Mouse (Mus musculus) lung, postnatal 10 days (tissue): ENCODE data around the gene Gm3336.

Experiments used
- DNase-seq: peaks from one replicate; pipeline ENCODE4 v3.0.0; 2021

Gm3336 gene

DNA sequence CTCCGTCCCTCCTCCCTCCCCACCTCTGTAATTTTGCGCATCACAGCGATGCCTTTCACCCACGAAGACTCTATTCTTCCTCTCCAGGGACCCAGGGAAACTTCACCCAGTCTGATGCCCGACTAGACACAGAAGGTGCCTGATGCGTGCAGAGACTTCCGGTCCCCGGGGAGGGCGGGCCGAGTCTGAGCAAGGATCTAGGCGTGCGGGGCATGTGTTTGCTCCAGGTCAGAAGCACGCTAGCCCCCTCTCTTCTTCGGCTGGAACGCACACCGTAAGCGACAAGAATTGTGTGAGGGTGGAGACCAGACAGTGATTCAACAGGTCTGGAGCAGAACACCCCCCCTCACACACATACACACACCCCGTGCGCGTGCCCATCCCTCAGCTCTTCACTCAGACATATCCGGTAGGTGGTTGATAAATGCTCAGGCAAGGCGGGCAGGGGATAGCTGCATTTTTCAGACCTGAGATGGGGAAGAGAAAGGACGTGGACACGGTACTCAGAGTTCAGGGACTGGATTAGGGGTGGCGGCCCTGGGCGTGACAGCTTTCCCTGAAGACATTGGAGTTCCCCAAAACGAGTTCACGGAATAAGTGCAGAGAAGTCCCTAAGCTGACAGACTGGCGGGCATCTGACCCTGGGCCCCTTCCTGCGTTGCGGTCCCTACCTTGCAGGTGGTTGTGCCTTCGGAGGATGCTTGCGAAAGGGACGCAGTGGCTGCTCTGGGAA lies 47.7 kb downstream of the Gm3336 start:
- DNase-seq, result peak; percentile 67

DNA sequence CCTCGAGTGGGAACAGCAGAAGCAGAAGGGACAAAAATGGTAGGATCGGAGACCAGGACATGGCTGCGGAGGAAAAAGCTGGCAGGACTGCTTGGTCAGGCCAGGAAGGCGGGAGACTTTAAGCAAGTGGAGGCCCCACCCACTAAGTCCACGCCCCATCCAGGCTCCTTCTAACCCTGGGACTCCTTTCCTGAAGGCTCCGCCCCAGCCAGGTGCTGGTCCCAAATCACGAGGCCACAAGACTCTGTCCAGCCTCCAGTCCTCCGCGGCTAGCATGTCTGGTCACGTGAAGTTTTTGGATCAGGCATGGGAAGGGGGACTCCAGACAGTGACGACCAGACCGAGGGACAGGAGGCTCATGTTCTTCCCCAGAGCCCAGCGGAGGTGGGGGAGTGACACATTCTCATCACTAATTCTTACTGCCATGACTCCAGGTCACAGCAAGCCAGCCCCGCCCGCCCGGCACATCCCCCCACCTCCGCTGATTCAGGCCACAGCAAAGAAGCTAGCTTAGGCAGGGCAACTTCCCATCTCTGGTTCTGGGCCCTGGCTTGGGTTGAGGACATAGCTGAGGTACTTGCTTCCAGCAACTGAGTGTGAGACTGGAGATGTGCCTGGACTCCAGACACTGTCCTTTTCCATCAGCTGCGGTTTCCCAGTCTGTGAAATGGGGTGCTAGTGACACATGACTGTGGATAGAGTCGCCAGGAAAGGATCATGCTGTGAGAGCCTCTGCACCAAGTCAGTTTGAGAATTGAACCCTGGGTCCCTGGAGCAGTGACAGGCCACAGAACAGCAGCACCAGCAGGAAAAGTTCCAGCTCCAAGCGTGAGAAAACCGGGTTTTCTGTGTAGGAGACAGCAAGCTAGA lies 48.5 kb downstream of the Gm3336 start:
- peak; percentile 91 for DNase-seq

DNA sequence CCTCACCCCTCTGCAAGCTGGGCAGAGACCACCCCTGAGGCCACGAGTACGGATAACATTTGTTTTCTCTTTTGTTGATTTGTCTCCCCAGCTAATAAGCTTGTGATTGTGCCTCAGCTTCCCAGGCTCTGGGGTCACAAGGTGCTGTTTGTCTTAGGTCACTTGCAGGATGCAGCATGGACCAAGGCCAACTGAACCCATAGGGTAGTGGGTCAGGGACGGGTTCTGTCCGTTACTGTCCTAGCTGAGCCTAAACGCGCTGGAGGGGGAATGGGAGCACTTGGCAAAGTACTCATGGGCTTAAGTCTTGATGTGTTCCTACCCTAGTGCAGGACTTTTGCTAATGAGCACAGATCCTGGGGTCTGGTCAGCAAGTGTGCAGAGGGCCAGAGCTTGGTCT lies 49.2 kb downstream of the Gm3336 start:
- DNase-seq, result no peak

- no peak for DNase-seq
Measured at GRCm38 (mm10) chr8:70768231-70768776, 50.0 kb downstream of the Gm3336 start.

- DNase-seq, result no peak
Measured at GRCm38 (mm10) chr8:70768956-70769355, 50.6 kb downstream of the Gm3336 start.

DNA sequence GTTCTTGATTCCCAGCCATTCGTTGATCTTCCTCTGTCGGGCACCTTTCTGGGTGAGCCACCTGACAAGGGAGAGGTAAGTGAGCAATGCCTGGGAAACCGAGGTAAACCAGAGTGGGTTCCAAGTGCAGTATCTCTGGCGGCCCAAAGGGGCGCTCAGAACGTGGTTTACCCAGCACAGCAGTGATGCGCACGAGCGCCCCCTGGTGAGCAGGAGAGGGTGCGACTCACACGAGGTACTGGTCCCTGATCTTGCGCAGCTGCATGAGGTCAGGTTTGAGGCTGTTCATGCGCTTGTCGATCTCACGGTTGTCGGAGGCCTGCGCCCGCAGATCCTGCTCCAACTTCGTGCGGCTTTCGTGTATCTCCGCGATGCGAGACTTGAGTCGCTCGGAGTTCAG lies 51.0 kb downstream of the Gm3336 start:
- DNase-seq, result peak; percentile 96

DNA sequence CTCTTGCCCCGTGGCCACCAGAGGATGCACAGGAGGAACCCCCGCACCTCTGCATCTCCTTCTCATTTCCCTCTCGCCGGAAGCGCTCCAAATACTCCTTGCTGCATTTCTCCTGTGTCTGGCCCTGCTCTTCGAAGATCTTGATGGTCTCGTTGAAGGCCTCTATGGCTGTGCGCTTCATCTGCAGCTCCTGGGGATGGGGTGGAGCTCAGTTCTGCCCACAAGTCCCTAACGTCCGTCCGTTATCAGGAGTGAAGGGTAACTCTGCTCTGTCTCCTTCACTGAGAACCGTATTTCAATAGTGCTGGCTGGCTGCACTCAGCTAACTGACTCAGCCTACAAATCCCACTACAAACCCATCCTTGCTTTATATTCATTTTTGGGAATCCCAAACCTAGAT lies 51.5 kb downstream of the Gm3336 start:
- no peak for DNase-seq

DNA sequence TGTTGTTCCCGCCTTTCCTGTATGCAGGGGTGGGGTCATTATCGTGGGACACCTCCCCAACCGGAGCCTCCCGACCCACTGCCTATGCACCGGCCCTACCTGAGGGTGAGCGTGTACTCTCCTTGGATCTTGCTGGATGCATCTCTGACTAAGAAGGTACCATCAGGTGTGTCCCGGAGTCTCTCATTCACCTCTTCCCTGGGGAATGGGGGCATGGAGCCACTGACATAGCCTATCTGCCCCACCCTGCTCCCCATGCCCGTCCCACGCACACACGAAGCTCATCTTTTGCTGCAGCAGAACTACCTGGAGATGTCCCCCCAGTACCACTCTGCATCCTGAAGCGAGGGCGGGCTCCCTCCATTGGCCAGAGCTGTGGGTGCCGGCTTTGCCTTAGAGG lies 52.4 kb downstream of the Gm3336 start:
- no peak for DNase-seq

DNA sequence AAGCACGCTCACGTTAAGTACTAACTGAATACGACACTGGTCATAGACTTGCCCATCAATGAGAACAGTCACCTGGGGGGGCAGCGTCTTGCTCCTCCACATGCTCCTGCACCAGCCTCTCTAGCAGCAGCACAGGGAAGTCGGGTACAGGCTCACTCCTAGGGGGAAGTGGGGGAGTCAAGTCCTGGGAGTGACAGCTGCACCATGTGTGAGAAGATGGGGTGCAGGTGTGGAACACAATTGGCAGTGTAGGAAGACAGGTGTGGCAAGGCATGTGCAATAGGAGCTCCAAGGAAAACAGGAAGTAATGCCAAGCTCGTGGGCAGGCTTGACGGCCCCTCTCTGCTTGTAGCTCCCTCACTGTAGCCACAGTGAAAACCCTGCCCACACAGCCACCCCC lies 52.9 kb downstream of the Gm3336 start:
- no peak for DNase-seq

- DNase-seq, result no peak
Measured at GRCm38 (mm10) chr8:70772075-70772474, 53.7 kb downstream of the Gm3336 start.
